Mouse (Mus musculus): ENCODE measurements around the gene Calm1.

DNA sequence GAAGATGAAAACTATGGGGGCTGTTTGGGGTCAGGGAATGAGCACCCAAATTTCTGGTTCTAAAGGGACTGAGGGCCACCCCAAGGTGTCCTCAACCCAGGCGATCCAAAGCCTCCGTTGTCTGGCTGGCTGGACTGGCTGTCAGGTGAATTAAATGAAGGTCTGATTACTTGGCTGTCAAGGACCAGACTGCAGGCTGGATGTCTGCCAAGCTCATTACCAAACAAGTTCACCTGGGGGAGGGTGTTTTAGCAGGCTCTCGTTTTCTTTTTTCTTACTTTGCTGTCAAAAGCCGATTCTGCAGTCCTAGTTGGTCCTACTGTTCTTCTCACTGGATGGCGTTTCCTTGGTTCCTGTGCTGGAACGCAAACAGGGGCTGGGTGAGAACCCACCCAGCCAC is 40.6 kb downstream of the Calm1 start:
- no peak for TF ChIP-seq POLR2A (IDR thresholded peaks at IDR 0.05; ENCODE audit: low read depth, low read length)
- no peak for TF ChIP-seq CTCF (IDR thresholded peaks at IDR 0.05; ENCODE audit: borderline replicate concordance, insufficient read depth, low read length)
